Mouse (Mus musculus): ENCODE measurements around the gene Cryzl1. TPM values are rescaled to one million over a fixed set of nuclear protein-coding genes. Genes with fewer than 3 reads are reported as not detected.

Gene Cryzl1
- total and polyA plus RNA-seq, 3 experiments = 19.2 to 26.0 (median 22.2) TPM

GRCm38 (mm10) chr16:91762476-91762875, 33.7 kb upstream of the Cryzl1 start:
- intact Hi-C loops (cut with DNase I) = no loop called here
- TF ChIP-seq CTCF (IDR thresholded peaks at IDR 0.05) = no peak
- no peak for TF ChIP-seq EP300 (IDR thresholded peaks at IDR 0.05; ENCODE audit: insufficient read depth, low read depth, low read length)
- no peak for TF ChIP-seq POLR2A (IDR thresholded peaks at IDR 0.05; ENCODE audit: insufficient read depth, low read depth, low read length)
- H3K79me2 ChIP-seq (replicated peaks; ENCODE audit: control insufficient read depth, insufficient read depth, low read length) = peaks cover 5% of the 10 kb centered on the region
- peaks cover 12% of the 10 kb centered on the region for H3K4me1 ChIP-seq (ENCODE audit: control insufficient read depth, insufficient read depth, low read length)
- H3K27ac ChIP-seq = no peak overlapping the region
- no peak overlapping the region for H3K9ac ChIP-seq (ENCODE audit: low read depth, low read length)
- H3K27me3 ChIP-seq (ENCODE audit: control insufficient read depth, insufficient read depth, low read length) = no peaks in the 10 kb centered on the region
- WGBS = 59% methylated on average over 7 of the region's 7 CpGs
- no peak for DNase-seq
- no peak overlapping the region for H3K4me3 ChIP-seq
- peaks cover 7% of the 10 kb centered on the region for H3K36me3 ChIP-seq (ENCODE audit: control insufficient read depth, insufficient read depth, low read length)

- Histone ChIP-seq H3K27ac (no peak overlapping the region), H3K4me3 (no peak overlapping the region), H3K4me1 (ENCODE audit: control insufficient read depth, insufficient read depth, low read length) (peaks cover 12% of the 10 kb centered on the region), H3K27me3 (ENCODE audit: control insufficient read depth, insufficient read depth, low read length) (no peaks in the 10 kb centered on the region), H3K36me3 (ENCODE audit: control insufficient read depth, insufficient read depth, low read length) (peaks cover 7% of the 10 kb centered on the region), H3K9ac (ENCODE audit: low read depth, low read length) (no peak overlapping the region), H3K79me2 (replicated peaks; ENCODE audit: control insufficient read depth, insufficient read depth, low read length) (peaks cover 7% of the 10 kb centered on the region)
- 32% methylated on average over 3 of the region's 3 CpGs for WGBS
- TF ChIP-seq EP300 (IDR thresholded peaks at IDR 0.05; ENCODE audit: insufficient read depth, low read depth, low read length) (no peak), CTCF (IDR thresholded peaks at IDR 0.05) (no peak), POLR2A (IDR thresholded peaks at IDR 0.05; ENCODE audit: insufficient read depth, low read depth, low read length) (no peak)
- no peak for DNase-seq
- intact Hi-C loops (cut with DNase I) = no loop called here
Observed at GRCm38 (mm10) chr16:91761761-91762160, 33.0 kb upstream of the Cryzl1 start.

- intact Hi-C loops (cut with DNase I) = no loop called here
- DNase-seq = no peak
- no peak for TF ChIP-seq POLR2A (IDR thresholded peaks at IDR 0.05; ENCODE audit: insufficient read depth, low read depth, low read length)
- no peak for TF ChIP-seq CTCF (IDR thresholded peaks at IDR 0.05)
- TF ChIP-seq EP300 (IDR thresholded peaks at IDR 0.05; ENCODE audit: insufficient read depth, low read depth, low read length) = no peak
- WGBS = 78% methylated on average over 9 of the region's 9 CpGs
- Histone ChIP-seq H3K27ac (no peak overlapping the region), H3K36me3 (ENCODE audit: control insufficient read depth, insufficient read depth, low read length) (peaks cover 7% of the 10 kb centered on the region), H3K79me2 (replicated peaks; ENCODE audit: control insufficient read depth, insufficient read depth, low read length) (peaks cover 7% of the 10 kb centered on the region), H3K9ac (ENCODE audit: low read depth, low read length) (no peak overlapping the region), H3K27me3 (ENCODE audit: control insufficient read depth, insufficient read depth, low read length) (no peaks in the 10 kb centered on the region), H3K4me3 (no peak overlapping the region), H3K4me1 (ENCODE audit: control insufficient read depth, insufficient read depth, low read length) (peaks cover 10% of the 10 kb centered on the region)
Observed at GRCm38 (mm10) chr16:91761202-91761601, 32.4 kb upstream of the Cryzl1 start.

DNA sequence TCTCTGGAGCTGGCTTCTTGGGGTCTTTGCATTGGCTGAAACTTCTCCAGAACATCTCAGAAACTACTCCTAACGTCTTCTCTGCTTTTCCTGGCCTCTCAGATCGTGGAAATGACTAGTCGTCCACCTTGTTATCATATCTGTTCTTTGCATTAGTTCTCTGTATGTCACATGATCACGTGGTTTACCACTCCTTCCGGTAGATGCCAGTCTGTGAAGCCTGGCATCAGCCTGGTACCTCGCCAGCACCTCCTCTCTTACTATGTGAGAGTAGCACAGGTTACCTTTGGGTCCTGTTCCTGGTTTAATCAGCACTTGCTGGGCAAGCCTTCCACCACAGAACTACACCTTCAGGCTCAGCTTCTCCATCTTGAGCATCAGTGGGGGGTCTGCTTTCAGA, 26.2 kb upstream of the Cryzl1 start:
- Histone ChIP-seq H3K4me3 (no peak overlapping the region), H3K79me2 (replicated peaks; ENCODE audit: control insufficient read depth, insufficient read depth, low read length) (peaks cover 3% of the 10 kb centered on the region; the same call in 1 of the 2 replicates), H3K36me3 (ENCODE audit: control insufficient read depth, insufficient read depth, low read length) (no peaks in the 10 kb centered on the region; the same call in 1 of the 2 replicates), H3K4me1 (ENCODE audit: control insufficient read depth, insufficient read depth, low read length) (peaks cover 3% of the 10 kb centered on the region; the same call in 1 of the 2 replicates), H3K27me3 (ENCODE audit: control insufficient read depth, insufficient read depth, low read length) (no peaks in the 10 kb centered on the region), H3K27ac (no peak overlapping the region), H3K9ac (ENCODE audit: low read depth, low read length) (no peak overlapping the region)
- no peak for DNase-seq
- TF ChIP-seq POLR2A (IDR thresholded peaks at IDR 0.05; ENCODE audit: insufficient read depth, low read depth, low read length) (no peak), CTCF (IDR thresholded peaks at IDR 0.05) (no peak), EP300 (IDR thresholded peaks at IDR 0.05; ENCODE audit: insufficient read depth, low read depth, low read length) (no peak)
- WGBS = 70% methylated on average over 6 of the region's 6 CpGs
- intact Hi-C loops (cut with DNase I) = no loop called here

GRCm38 (mm10) chr16:91753611-91754010, 24.8 kb upstream of the Cryzl1 start:
- no peaks in the 10 kb centered on the region for H3K27me3 ChIP-seq (ENCODE audit: control insufficient read depth, insufficient read depth, low read length)
- WGBS = 79% methylated on average over 4 of the region's 4 CpGs
- no peak overlapping the region for H3K27ac ChIP-seq
- TF ChIP-seq EP300 (IDR thresholded peaks at IDR 0.05; ENCODE audit: insufficient read depth, low read depth, low read length) (no peak), CTCF (IDR thresholded peaks at IDR 0.05) (no peak), POLR2A (IDR thresholded peaks at IDR 0.05; ENCODE audit: insufficient read depth, low read depth, low read length) (no peak)
- H3K79me2 ChIP-seq (replicated peaks; ENCODE audit: control insufficient read depth, insufficient read depth, low read length) = peaks cover 3% of the 10 kb centered on the region; the same call in 1 of the 2 replicates
- no peak for DNase-seq
- intact Hi-C loops (cut with DNase I) = no loop called here
- no peak overlapping the region for H3K9ac ChIP-seq (ENCODE audit: low read depth, low read length)
- no peak overlapping the region for H3K4me3 ChIP-seq
- no peaks in the 10 kb centered on the region; the same call in 1 of the 2 replicates for H3K36me3 ChIP-seq (ENCODE audit: control insufficient read depth, insufficient read depth, low read length)
- peaks cover 3% of the 10 kb centered on the region; the same call in 1 of the 2 replicates for H3K4me1 ChIP-seq (ENCODE audit: control insufficient read depth, insufficient read depth, low read length)

DNA sequence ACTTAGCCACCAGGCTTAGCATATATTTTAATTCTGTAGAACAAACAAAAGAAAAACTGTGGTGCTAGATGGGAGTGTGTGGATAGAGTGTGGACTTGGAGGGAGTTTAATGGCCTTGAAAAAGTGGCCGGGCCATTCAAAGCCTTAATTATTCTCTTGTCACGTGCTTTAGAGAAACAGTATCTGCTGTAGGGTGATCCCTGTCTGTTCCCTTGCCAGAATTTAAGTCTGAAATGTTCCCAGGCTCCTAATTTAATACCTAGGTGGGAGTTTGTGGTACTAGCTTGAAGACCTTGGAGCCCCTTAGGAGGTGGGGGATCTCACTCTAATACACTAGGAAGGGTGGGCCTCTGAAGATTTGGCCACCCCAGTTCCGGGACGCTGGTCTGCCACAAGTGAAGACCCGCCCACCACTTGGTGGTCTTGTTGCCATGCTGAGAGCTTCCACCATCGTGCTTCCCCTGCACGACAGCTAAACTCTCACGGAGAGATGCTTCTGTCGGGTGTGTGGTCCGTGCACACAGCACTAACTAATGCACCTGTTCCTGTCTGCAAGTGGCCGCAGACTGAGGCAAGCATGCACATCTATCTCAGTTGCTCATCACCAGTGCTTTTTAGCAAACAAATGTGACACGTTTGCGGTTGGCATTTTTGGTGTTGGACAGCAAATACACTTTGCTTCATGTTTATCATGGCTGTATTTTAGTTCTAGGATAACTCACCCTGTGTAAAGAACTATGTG, 23.0 kb upstream of the Cryzl1 start:
- Histone ChIP-seq H3K27me3 (ENCODE audit: control insufficient read depth, insufficient read depth, low read length) (no peaks in the 10 kb centered on the region), H3K4me3 (no peak overlapping the region), H3K9ac (ENCODE audit: low read depth, low read length) (no peak overlapping the region), H3K36me3 (ENCODE audit: control insufficient read depth, insufficient read depth, low read length) (no peaks in the 10 kb centered on the region), H3K4me1 (ENCODE audit: control insufficient read depth, insufficient read depth, low read length) (peaks cover under 1% of the 10 kb centered on the region; the same call in 1 of the 2 replicates), H3K27ac (no peak overlapping the region), H3K79me2 (replicated peaks; ENCODE audit: control insufficient read depth, insufficient read depth, low read length) (peaks cover 4% of the 10 kb centered on the region; the same call in 1 of the 2 replicates)
- intact Hi-C loops (cut with DNase I) = no loop called here
- DNase-seq = no peak
- WGBS = 83% methylated on average over 13 of the region's 13 CpGs
- no peak for TF ChIP-seq EP300 (IDR thresholded peaks at IDR 0.05; ENCODE audit: insufficient read depth, low read depth, low read length)
- no peak for TF ChIP-seq POLR2A (IDR thresholded peaks at IDR 0.05; ENCODE audit: insufficient read depth, low read depth, low read length)
- TF ChIP-seq CTCF (IDR thresholded peaks at IDR 0.05) = no peak
